Mouse (Mus musculus): ENCODE results near the gene Sod1. TPM values are rescaled to one million over a fixed set of nuclear protein-coding genes. Genes with fewer than 3 reads are reported as not detected.

Gene Sod1
- total and polyA plus RNA-seq, 2 experiments, result 1,360 to 1,719 TPM

DNA sequence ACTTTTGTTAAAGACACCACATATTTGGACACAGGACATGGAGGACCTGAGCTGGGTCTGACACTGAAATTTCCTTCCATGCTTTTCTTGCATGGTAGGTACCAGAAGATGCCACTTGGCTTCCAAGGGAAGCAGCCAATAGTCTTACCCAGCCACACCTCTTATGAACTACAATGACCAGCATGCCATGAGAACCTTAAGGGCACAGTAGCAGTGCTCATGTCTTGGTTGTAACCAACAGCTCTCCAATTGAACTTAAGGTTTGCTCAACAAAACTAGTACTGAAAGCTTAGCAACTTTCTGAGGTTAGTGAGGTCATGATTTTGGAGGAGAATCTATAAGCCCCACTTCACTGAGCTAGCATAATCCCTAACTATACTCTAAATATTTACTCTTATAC, 26.8 kb upstream of the Sod1 start:
- Histone ChIP-seq H3K4me1 (ENCODE audit: control insufficient read depth, insufficient read depth, low read length) (peaks cover 21% of the 10 kb centered on the region), H3K27me3 (ENCODE audit: control insufficient read depth, insufficient read depth, low read length) (no peaks in the 10 kb centered on the region), H3K9ac (ENCODE audit: low read depth, low read length) (no peak overlapping the region), H3K36me3 (ENCODE audit: control insufficient read depth, insufficient read depth, low read length) (no peaks in the 10 kb centered on the region), H3K4me3 (ENCODE audit: insufficient read depth, low read depth, low read length) (no peak overlapping the region), H3K79me2 (ENCODE audit: control insufficient read depth, insufficient read depth, low read length) (no peaks in the 10 kb centered on the region), H3K27ac (replicated peaks; ENCODE audit: insufficient read depth, low read depth, low read length) (no peak overlapping the region)
- TF ChIP-seq CTCF (IDR thresholded peaks at IDR 0.05; ENCODE audit: low read depth, low read length), result no peak
- TF ChIP-seq POLR2A (IDR thresholded peaks at IDR 0.05; ENCODE audit: extremely low read depth, insufficient read depth, low read length), result no peak
- peak; percentile 47 for DNase-seq (ENCODE audit: extremely low read depth, low read depth, low spot score)

DNA sequence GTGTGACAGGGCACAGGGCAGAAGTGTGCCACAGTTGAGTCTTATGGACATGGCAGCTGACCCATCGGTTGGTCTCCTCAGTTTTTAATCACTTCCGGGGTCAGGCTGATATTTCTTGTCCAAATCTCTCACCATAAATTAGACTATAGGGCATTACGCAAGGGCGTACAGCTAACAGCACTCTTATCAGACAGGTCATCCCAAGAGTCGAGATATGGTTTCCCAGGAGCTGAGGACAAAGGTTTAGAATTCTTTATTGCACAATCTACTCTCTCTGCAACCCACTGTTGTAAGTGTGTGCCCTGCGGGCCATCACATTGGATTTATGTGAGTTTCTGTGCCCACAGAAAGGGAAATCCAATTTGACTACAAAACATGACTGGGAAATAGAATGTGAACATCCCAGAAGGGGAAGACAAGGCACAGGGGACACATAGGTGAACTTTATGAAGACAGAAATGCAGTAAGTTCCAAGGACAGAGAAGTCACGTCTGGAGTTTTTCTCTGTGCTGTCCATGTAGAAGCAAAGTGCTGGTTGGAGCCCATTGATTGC, 23.8 kb upstream of the Sod1 start:
- no peaks in the 10 kb centered on the region for H3K27me3 ChIP-seq (ENCODE audit: control insufficient read depth, insufficient read depth, low read length)
- H3K79me2 ChIP-seq (ENCODE audit: control insufficient read depth, insufficient read depth, low read length), result no peaks in the 10 kb centered on the region
- TF ChIP-seq POLR2A (IDR thresholded peaks at IDR 0.05; ENCODE audit: extremely low read depth, insufficient read depth, low read length) (no peak), CTCF (IDR thresholded peaks at IDR 0.05; ENCODE audit: low read depth, low read length) (no peak)
- no peaks in the 10 kb centered on the region for H3K36me3 ChIP-seq (ENCODE audit: control insufficient read depth, insufficient read depth, low read length)
- peaks cover 20% of the 10 kb centered on the region for H3K4me1 ChIP-seq (ENCODE audit: control insufficient read depth, insufficient read depth, low read length)
- no peak overlapping the region for H3K4me3 ChIP-seq (ENCODE audit: insufficient read depth, low read depth, low read length)
- peak overlapping the region; percentile 86 for H3K27ac ChIP-seq (replicated peaks; ENCODE audit: insufficient read depth, low read depth, low read length)
- peak overlapping the region; percentile 32; the same call in 1 of the 2 replicates for H3K9ac ChIP-seq (ENCODE audit: low read depth, low read length)
- WGBS, result 12% methylated on average over 7 of the region's 7 CpGs
- DNase-seq (ENCODE audit: extremely low read depth, low read depth, low spot score), result peak; percentile 97

DNA sequence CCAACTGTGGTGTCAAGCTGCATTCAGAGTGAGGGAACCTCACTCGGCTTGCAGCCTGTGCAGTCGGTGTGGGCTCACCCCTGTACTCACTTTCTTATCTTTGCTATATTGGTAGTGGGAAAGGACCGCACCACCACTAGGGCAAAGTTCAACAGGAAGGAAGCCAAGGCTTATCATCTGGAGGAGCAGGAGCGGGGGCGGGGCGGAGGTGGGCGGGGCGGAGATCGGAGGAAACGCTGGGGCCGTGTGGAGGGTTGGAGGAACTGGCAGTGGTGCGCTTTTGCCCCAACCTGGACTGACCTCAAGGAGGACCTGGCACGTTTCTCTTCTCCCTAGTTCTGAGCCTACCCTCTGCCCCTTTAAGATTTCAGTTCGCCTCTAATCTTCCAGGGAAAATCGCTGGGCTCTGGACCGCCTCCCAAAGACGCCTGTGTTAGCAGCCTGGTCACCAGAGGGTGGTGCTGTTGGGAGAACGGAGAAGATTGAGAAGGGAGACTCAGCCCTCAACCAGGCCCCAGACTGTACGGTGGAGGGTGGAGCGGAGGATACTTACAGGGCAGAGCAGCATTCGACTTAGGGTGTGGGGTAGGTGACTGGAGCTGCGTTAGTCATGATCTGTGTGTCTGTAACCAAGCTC, 23.1 kb upstream of the Sod1 start:
- TF ChIP-seq POLR2A (IDR thresholded peaks at IDR 0.05; ENCODE audit: extremely low read depth, insufficient read depth, low read length), result no peak
- TF ChIP-seq CTCF (IDR thresholded peaks at IDR 0.05; ENCODE audit: low read depth, low read length), result peak; percentile 81
- Histone ChIP-seq H3K27me3 (ENCODE audit: control insufficient read depth, insufficient read depth, low read length) (no peaks in the 10 kb centered on the region), H3K79me2 (ENCODE audit: control insufficient read depth, insufficient read depth, low read length) (no peaks in the 10 kb centered on the region), H3K4me1 (ENCODE audit: control insufficient read depth, insufficient read depth, low read length) (peaks cover 20% of the 10 kb centered on the region), H3K9ac (ENCODE audit: low read depth, low read length) (peak overlapping the region; percentile 69), H3K36me3 (ENCODE audit: control insufficient read depth, insufficient read depth, low read length) (no peaks in the 10 kb centered on the region), H3K4me3 (ENCODE audit: insufficient read depth, low read depth, low read length) (peak overlapping the region; percentile 21), H3K27ac (replicated peaks; ENCODE audit: insufficient read depth, low read depth, low read length) (peak overlapping the region; percentile 86)
- 2% methylated on average over 22 of the region's 22 CpGs for WGBS
- DNase-seq (ENCODE audit: extremely low read depth, low read depth, low spot score), result peak; percentile 85

DNA sequence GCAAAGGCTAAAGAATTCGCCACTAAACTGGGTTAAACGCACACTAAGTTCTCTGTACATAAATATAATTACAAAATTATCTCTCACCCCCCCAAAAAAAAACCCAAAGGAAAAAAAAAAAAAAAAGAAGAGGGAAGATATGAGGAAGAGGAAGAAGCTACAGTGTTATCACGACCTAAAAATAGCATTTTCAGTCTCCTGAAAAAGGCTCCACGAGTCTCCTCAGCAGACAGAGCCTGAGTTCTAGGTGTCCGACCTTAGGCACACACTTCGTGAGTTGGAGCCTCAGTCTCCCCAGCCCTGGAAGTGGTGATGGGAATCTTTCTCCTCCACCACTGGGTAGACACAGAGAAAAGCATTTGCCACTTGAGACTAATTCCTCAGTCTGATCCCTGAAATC, 21.9 kb upstream of the Sod1 start:
- no peak for DNase-seq (ENCODE audit: extremely low read depth, low read depth, low spot score)
- no peaks in the 10 kb centered on the region for H3K27me3 ChIP-seq (ENCODE audit: control insufficient read depth, insufficient read depth, low read length)
- H3K27ac ChIP-seq (replicated peaks; ENCODE audit: insufficient read depth, low read depth, low read length), result peak overlapping the region; percentile 86
- no peak overlapping the region for H3K9ac ChIP-seq (ENCODE audit: low read depth, low read length)
- no peak for TF ChIP-seq POLR2A (IDR thresholded peaks at IDR 0.05; ENCODE audit: extremely low read depth, insufficient read depth, low read length)
- WGBS, result 73% methylated on average over 6 of the region's 6 CpGs
- H3K4me1 ChIP-seq (ENCODE audit: control insufficient read depth, insufficient read depth, low read length), result peaks cover 20% of the 10 kb centered on the region
- no peaks in the 10 kb centered on the region for H3K36me3 ChIP-seq (ENCODE audit: control insufficient read depth, insufficient read depth, low read length)
- H3K79me2 ChIP-seq (ENCODE audit: control insufficient read depth, insufficient read depth, low read length), result no peaks in the 10 kb centered on the region
- H3K4me3 ChIP-seq (ENCODE audit: insufficient read depth, low read depth, low read length), result no peak overlapping the region

DNA sequence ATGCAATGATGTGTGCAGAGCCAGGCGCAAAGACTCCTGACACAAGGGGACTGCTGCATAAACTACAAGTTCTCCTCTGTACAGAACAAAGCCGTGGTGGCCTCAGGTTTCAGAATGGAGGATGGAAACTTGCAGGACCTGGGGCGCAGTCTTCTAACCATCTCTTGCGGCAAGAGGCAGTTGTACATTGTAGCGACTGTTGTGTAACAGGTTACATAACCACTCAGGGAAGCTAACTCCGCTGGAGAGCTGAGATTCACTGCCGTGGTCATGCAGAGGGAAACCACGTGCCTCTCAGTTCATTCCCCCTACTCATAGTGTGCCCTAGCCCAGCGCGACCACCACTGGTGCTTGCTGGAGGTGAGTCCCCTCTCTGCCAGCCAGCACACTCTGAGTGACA, 21.4 kb upstream of the Sod1 start:
- Histone ChIP-seq H3K4me3 (ENCODE audit: insufficient read depth, low read depth, low read length) (peak overlapping the region; percentile 27; the same call in 1 of the 2 replicates), H3K4me1 (ENCODE audit: control insufficient read depth, insufficient read depth, low read length) (peaks cover 20% of the 10 kb centered on the region), H3K27ac (replicated peaks; ENCODE audit: insufficient read depth, low read depth, low read length) (peak overlapping the region; percentile 58), H3K9ac (ENCODE audit: low read depth, low read length) (peak overlapping the region; percentile 63), H3K36me3 (ENCODE audit: control insufficient read depth, insufficient read depth, low read length) (no peaks in the 10 kb centered on the region), H3K79me2 (ENCODE audit: control insufficient read depth, insufficient read depth, low read length) (no peaks in the 10 kb centered on the region), H3K27me3 (ENCODE audit: control insufficient read depth, insufficient read depth, low read length) (no peaks in the 10 kb centered on the region)
- WGBS, result 33% methylated on average over 10 of the region's 10 CpGs
- peak; percentile 83 for DNase-seq (ENCODE audit: extremely low read depth, low read depth, low spot score)
- no peak for TF ChIP-seq CTCF (IDR thresholded peaks at IDR 0.05; ENCODE audit: low read depth, low read length)
- no peak for TF ChIP-seq POLR2A (IDR thresholded peaks at IDR 0.05; ENCODE audit: extremely low read depth, insufficient read depth, low read length)

DNA sequence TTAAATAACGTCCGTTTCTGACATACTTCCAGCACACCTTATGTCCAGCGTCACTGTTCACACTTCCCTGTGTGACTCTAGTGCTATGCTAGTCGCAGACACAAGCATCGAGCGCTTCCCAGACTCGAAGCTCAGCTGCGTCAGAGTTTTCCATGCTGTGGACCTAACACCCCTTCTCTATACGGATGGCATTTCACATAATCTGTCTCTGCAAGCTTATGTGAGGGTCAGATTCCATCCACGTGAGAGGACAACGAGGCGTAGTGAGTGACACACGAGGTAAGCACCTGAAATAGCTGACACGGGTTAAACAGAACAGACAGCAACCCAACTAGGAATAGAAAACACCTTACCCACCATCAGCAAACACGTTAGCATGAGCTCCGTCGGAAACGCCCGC, 18.4 kb upstream of the Sod1 start:
- H3K27ac ChIP-seq (replicated peaks; ENCODE audit: insufficient read depth, low read depth, low read length), result no peak overlapping the region
- H3K9ac ChIP-seq (ENCODE audit: low read depth, low read length), result no peak overlapping the region
- DNase-seq (ENCODE audit: extremely low read depth, low read depth, low spot score), result no peak
- peaks cover 13% of the 10 kb centered on the region for H3K4me1 ChIP-seq (ENCODE audit: control insufficient read depth, insufficient read depth, low read length)
- TF ChIP-seq CTCF (IDR thresholded peaks at IDR 0.05; ENCODE audit: low read depth, low read length) (no peak), POLR2A (IDR thresholded peaks at IDR 0.05; ENCODE audit: extremely low read depth, insufficient read depth, low read length) (no peak)
- no peaks in the 10 kb centered on the region for H3K27me3 ChIP-seq (ENCODE audit: control insufficient read depth, insufficient read depth, low read length)
- H3K79me2 ChIP-seq (ENCODE audit: control insufficient read depth, insufficient read depth, low read length), result no peaks in the 10 kb centered on the region
- WGBS, result 77% methylated on average over 19 of the region's 19 CpGs
- H3K4me3 ChIP-seq (ENCODE audit: insufficient read depth, low read depth, low read length), result no peak overlapping the region
- H3K36me3 ChIP-seq (ENCODE audit: control insufficient read depth, insufficient read depth, low read length), result no peaks in the 10 kb centered on the region

All from liver, adult 2 months (tissue).